Mouse (Mus musculus): ENCODE measurements around the gene Hsp90ab1. TPM values are rescaled to one million over a fixed set of nuclear protein-coding genes. Genes with fewer than 3 reads are reported as not detected.

Hsp90ab1 gene
- total RNA-seq, 2 experiments from 2014 or later, result 2,801 to 2,860 TPM

DNA sequence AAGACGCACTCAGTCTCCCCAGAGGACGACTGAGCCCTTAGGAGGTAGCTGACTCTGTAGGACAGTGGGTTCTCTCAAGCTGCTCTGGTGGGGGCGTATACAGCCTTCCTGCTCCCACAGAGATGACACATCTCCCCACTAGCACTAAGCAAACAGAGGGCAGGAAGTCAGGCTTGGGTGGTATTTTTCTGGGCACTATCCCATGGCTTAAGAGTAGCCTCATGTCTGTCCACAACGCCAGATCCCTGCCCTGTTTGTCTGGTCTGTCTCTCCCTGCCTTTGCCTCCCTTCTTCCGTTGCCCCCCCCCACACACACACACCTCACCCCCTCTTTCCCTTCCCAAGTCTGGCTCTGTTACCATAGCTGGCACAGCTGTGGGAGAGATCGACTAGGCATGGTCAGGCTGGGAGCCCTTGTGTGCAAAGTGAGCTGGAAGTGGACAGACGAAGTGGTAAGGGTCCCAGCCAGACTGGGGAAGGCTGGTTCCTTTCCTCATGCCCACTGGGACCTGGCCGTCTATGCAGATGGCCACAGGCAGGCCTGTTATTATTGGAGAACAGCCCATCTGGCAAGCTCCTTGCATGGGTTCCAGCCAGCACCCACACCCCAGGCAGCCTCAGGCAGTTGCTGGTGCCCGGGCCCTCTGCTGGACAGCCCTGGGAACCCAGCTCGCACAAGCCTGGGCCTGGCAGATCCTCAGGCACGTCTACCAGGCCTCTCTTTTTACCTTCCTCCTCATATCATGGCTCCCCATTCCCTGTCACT is 23.7 kb upstream of the Hsp90ab1 start:
- peak; percentile 72 to 73 for DNase-seq (ENCODE audit: low spot score in 2 of 2)

DNA sequence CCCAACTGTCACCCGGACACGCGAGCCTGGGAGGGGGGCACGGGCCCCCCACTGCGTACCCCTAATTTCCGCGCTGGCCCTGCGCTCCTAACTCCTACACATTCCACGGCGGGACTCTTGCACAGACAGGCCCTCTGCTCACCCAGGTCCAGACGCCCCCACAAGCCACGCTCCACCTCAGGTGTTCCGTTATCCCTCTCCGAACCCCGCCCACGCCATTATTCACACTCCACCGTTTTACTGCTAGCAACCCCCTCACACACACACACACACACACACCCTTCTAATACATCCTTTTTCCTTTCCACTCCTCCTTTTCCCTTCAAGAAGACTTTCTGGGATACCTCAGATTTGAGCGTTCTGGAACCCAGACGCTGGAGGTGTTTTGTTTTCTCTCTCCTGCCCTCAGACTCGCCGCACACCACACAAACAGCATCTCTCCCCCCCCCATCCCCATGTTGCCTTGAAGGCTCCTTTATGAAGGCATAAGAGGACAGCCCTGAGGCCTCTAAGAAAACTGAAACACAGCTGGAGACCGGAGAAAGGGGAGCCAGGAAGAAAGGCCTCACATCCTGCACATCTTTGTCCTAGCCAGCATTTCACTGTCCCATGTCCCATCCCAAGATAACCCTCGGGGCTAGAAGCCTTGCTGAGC is 22.8 kb upstream of the Hsp90ab1 start:
- DNase-seq (ENCODE audit: low spot score in 2 of 2), result no peak

- peak; percentile 77 to 85 for DNase-seq (ENCODE audit: low spot score in 2 of 2)
Observed at GRCm38 (mm10) chr17:45594881-45595735, 22.0 kb upstream of the Hsp90ab1 start.

DNA sequence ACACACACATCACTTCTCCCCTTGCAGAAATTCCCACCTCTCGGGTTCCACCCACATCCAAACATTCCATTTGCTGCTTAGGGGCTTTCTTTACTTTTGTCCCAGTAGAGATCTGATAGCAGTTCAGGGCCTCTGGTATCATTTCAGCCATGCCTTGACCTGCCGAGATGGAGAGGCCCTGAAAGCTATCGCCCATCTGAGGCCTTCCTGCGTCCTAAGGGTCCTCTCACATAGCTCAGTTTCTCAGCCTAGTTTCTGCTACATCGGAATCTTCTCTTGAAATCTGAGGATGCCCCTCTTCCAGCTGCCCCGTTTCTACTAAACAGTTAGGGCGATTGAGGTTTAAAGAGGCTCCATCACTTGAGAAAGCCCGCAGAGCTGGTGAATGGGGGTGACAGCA is 21.1 kb upstream of the Hsp90ab1 start:
- no peak for DNase-seq (ENCODE audit: low spot score in 2 of 2)

- DNase-seq (ENCODE audit: low spot score in 2 of 2), result no peak
Observed at GRCm38 (mm10) chr17:45593479-45593878, 20.4 kb upstream of the Hsp90ab1 start.

- DNase-seq (ENCODE audit: low spot score in 2 of 2), result peak in 1 of 2 experiments; percentile 53
Observed at GRCm38 (mm10) chr17:45592606-45593431, 19.7 kb upstream of the Hsp90ab1 start.

DNA sequence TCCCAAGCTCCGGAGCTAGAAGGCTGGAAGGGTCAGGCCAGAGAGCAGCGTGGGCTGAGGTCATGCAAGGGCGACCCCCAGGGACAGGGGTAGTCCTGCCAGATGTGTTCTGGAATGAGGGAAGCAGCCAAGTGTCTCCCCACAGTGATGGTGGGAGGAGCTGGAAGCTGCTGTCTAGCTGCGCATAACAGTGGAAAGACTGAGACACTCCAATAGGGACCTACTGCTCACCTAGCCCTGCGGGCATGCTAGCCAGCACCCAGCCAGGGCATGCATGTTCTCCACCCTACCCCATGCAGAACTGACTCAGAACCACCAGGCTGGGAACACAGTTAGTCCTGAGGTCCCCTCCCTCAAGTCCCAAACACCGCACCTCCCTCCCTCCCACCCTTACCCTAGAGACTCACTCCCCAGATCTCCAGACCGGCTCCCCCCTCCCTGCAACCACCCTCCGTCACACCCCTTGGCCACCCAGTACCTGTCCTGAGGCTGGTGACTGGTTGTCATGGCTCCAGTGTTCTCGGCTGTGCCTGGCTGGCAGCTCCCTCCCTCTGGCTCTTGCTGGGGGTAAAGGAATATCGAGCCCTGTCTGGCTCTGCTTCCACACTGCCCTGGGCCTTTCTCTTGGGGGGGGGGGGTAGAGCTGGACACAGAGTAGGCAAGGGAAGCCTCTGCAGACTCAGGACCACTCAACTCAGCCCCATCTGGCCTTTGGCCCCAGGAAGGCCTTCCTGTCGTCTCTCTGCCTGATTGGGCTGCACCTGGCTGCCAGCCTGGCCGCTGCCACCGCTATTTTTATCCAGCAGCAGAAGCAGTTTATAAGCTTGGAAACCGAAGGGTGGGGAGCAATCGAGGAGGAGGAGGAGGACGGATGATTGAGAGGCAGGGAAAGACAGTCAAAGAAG is 18.9 kb upstream of the Hsp90ab1 start:
- peak in 1 of 2 experiments; percentile 35 for DNase-seq (ENCODE audit: low spot score in 2 of 2)

GRCm38 (mm10) chr17:45590410-45590809 is 17.3 kb upstream of the Hsp90ab1 start:
- no peak for DNase-seq (ENCODE audit: low spot score in 2 of 2)

GRCm38 (mm10) chr17:45589844-45590243 is 16.8 kb upstream of the Hsp90ab1 start:
- DNase-seq (ENCODE audit: low spot score in 2 of 2), result peak in 1 of 2 experiments; percentile 51

- DNase-seq (ENCODE audit: low spot score in 2 of 2), result no peak
Observed at GRCm38 (mm10) chr17:45589236-45589635, 16.2 kb upstream of the Hsp90ab1 start.

- no peak for DNase-seq (ENCODE audit: low spot score in 2 of 2)
Observed at GRCm38 (mm10) chr17:45588370-45588769, 15.3 kb upstream of the Hsp90ab1 start.

DNA sequence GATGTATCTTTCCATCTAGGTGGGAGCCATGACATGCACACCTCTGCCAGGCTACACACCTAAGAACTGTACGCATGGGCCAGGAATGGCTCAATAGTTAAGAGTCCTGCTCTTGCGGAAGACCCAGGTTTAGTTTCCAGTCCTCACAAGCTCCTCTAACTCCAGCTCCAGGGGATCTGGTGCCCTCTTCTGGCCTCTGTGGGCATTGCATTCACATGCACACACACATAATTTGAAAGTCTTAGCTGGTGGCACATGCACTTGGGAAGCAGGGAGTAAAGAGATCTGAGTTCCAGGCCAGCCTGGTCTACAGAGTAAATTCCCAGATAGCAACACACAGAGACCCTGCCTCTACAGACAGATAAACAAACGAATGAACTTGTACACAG is 13.4 kb upstream of the Hsp90ab1 start:
- DNase-seq (ENCODE audit: low spot score in 2 of 2), result no peak

GRCm38 (mm10) chr17:45585725-45586448 is 12.8 kb upstream of the Hsp90ab1 start:
- no peak for DNase-seq (ENCODE audit: low spot score in 2 of 2)

- peak; percentile 78 for DNase-seq (ENCODE audit: low spot score in 2 of 2)
Observed at GRCm38 (mm10) chr17:45584939-45585678, 12.0 kb upstream of the Hsp90ab1 start.

- peak; percentile 54 to 73 for DNase-seq (ENCODE audit: low spot score in 2 of 2)
Observed at GRCm38 (mm10) chr17:45584096-45584896, 11.2 kb upstream of the Hsp90ab1 start.

GRCm38 (mm10) chr17:45582715-45583355 is 9.8 kb upstream of the Hsp90ab1 start:
- no peak for DNase-seq (ENCODE audit: low spot score in 2 of 2)

- no peak for DNase-seq (ENCODE audit: low spot score in 2 of 2)
Observed at GRCm38 (mm10) chr17:45582188-45582587, 9.1 kb upstream of the Hsp90ab1 start.

Data from adrenal gland, adult 18-20 months (tissue).